Mouse (Mus musculus) heart, adult 18-20 months (tissue): ENCODE data around the gene Abcf1. TPM values are rescaled to one million over a fixed set of nuclear protein-coding genes. Genes with fewer than 3 reads are reported as not detected.

Source experiments
- DNase-seq, 2 experiments: peaks; one replicate each; pipeline ENCODE4 v3.0.0; 2021 to 2022; ENCODE audit warnings: mixed read lengths in 1 of 2
- microRNA-seq, 2 experiments: library from miRNA; unstranded; fragments of <30 nt; microRNA quantifications; one replicate each; pipeline ENCODE4 v1.2.0; 2022
- total RNA-seq, 2 experiments: library from RNA; stranded (reverse); gene quantifications; 2 replicates each; pipeline ENCODE4 v1.2.3; 2021

Gene Abcf1
- total RNA-seq, 2 experiments from 2014 or later, result 67.3 to 68.4 TPM

DNA sequence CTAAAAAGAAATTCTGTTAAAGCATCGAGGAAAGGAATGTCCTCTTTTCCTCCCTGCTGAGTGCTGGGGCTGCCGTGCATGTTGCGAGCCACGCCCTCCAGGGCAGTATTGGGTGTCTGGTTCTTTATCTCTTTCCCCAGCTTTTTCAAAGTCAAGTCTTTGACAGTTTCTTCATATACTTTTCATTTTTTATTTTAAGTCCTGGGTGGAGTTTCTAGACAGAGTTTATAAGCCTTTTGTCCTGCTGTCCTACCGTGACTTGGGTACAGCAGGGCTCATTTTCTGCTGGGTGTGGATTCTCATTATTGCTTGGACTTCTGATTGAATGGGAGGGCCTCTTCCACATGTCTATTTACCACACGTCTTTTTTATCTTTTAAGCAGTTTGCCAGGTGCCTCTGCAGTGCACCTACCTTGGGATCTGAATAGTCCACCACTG, 49.7 kb downstream of the Abcf1 start:
- DNase-seq, result no peak

DNA sequence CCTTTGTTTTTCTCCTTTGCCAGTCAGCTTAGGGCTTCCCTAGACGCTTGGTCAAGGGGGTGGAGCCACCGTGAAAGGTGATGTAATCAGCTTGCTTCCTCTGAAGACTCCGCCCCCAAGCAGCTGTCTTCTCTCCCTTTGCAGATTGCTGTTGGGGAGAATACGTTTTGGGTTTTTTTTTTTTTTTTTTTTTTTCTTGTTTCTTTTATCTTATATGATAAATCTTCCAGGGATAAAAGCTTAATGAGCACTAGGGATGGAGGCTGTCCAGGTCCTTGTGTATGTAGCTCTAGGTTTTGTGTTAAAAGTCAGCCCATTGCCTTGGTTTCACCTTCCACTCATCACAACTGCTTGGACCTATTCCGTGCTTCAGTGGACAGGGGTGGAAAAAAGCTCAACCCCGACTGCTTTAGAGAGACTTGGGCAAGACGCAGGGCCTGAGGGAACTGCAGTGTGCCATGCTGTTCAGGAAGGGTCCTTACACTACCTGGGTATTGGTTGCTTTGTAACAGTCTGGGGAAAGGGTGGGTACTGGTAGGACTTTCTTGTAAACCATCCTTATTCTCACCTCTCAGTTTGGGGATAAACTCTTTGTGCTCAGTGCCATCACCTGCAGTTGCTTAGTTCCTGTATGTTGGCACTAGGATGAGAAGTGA, 50.4 kb downstream of the Abcf1 start:
- peak; percentile 97 to 98 for DNase-seq

DNA sequence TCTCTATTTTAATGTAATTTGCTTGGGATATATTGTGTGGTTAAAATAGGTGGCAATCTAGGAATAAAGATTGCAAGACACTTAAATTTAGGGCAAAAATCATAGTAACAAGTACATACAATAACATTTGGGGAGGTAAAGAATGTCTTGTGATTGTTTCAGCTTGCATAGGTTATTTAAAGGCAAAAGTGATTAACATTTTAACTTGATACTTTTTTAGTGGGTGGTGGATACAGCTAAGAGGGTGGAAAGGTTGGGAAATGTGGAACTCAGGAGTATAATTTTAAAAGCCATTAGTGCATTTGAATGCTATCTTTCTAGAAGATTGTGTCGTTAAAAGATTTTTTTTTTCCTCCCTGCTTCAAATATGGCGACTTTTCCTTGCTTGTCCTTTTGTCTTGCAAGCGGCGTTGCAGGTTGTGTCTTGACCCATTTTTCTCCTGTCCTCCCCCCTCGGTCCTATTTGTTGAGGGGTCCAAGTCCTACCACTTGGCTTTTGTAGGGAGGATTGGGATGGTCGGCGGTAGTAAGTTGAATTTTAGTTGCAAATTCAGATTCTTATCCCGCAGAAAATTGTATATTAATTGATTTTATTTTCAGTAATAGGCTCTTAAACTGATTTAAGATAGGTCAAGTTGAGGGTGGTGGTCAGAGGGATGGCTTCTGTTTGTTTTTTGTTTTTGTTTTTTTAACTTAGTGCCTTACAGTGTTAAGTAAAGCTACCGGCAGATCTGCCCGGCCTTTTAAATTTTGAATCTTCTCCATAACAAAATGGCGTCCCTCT, 51.1 kb downstream of the Abcf1 start:
- DNase-seq, result peak; percentile 55 to 75

DNA sequence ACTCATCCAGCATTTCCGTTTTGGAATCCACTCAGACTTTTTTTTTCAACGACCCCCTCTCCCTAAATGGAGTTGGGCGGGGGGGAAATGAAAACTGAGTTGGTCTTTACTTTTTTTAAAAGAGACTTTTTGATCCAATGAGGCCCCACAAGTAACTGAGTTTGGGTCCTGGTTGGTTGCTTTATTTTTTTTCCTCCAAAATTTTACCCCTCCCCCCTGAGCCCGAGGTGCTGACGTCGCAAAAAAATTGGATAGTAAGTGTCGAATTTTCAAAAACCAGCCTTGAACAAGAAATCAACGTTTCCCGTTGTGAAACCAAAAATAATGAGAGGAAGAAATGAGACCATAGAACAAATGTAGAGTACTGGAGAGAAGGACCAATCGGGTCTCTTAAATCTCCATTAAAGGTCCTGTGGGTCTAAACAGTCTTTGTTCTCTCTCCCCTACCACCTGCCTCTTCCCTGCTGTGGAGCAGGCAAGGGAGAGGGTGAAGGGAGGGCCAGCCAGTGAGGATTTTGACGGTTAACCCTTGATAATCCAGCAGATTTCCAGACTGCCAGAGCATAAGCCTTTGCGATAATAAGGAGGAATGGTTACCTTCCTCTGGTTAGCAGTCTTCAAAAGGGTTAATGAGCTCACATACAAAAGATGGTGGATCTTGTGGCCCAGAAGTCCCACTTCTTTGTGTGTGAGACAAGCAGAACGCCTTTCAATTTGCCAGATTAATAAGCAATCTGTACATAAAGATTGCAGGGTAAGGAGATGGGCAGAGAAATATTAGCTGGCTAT, 51.9 kb downstream of the Abcf1 start:
- peak; percentile 62 to 70 for DNase-seq

DNA sequence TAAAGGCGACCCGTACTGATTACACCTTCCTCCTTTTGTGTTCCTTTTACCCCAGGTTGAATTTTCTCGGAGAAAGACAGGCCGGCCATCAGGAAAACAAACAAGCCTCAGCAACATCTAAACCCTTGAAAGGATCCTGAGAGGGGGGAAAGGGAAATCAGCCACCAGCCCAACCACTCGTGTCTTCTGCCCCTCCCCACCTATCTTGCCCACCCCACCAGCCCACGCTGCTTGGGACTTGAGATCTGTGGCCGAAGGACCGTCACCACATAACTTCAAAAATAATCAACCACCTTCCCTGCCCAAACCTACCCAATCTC, 52.5 kb downstream of the Abcf1 start:
- no peak for DNase-seq

DNA sequence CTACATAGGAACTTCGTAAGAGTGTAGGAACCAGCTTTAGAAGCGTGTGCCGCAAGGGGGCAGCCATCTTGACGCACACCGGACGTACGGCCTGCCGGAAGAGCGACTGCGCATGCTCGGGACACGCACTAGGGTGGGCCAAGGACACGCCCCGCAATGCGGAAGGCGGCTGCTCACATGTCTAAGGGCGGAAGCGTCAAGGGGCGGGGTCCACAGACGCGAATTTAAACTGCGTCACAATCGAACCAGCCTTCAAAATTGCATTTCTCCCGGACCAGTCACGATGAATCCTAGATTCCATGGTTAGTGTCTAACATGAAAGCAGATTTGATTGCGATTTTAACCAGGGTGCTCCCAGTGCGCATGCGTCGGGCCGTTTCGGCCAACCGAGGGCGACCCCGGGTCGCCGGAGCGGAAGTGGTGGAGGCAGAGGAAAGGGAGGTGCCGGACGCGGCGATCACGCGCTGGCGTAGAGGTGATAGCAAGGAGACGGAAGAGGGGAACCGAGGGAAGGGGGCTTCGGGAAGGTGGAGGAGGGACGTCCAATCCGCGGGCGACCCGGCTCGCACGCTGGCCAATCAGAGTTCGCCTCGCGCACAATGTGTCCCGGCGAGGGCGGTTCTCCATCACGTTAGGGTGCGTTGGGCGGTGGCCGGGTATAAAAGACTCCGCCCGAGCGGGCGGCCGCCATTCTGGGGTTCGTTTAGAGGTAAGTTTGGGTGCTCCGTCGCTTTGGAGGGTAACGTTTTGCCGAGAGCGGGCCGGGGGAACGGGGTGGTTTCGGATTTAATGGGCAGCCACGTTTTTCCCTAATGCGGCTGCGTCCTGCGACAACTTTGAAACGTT, 53.0 kb downstream of the Abcf1 start, which contains the start of the genes Mrps18b and Ppp1r10:
Gene Mrps18b (minus strand): TSS at position 93 of the 846 bp plus-strand sequence.
Gene Ppp1r10 (plus strand): TSS at position 138 of the 846 bp plus-strand sequence.
- DNase-seq, result peak; percentile 98 to 100

DNA sequence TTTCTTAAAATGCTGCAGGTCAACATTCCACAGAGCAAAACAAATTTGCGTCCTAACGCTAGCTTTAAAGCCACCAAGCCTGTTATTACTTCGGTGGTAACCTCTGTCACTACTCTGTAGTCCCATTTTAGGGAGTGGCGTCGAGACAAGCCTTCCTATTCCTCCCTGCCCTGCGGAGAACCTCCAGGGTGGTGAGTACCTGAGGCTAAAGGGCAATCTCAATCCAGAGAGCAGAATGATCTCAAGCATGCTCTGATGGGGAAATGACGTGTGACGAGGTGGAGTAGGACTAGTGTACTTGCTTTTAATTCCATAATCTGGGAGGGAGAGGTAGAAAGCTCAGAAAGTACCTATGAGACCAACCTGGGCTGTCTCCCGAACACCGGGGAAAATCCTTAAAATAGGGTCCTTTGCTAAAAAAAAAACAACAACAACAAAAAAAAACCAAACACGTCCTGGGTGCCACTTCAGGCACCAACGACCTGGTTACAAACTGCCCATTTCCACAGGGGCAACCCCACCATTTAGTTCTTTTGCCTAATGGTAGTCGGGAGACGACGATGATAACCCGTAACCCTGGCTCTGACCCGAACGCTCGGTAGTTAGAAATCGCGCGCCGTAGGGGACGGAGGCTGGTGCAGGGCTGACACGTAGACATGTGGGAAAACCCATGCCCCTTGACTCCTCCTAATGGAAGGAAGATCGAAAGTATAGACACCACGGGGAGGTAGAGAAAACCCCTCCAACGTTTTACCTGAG, 53.8 kb downstream of the Abcf1 start:
- no peak for DNase-seq

DNA sequence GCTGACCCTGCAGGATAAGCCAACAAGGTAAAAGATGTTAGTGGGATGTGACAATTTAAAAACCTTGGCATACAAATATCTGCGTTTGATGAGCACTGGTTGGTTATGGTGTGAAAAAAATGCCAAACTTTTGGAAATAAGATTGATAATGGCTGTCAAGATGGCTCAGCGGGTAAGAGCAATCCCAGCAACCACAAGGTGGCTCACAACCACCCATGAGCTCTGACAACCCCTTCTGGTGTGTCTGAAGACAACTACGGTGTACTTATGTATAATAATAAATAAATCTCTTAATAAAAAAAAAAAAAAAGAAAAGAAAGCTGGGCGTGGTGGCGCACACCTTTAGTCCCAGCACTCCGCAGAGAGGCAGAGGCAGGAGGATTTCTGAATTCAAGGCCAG, 54.6 kb downstream of the Abcf1 start:
- DNase-seq, result no peak

DNA sequence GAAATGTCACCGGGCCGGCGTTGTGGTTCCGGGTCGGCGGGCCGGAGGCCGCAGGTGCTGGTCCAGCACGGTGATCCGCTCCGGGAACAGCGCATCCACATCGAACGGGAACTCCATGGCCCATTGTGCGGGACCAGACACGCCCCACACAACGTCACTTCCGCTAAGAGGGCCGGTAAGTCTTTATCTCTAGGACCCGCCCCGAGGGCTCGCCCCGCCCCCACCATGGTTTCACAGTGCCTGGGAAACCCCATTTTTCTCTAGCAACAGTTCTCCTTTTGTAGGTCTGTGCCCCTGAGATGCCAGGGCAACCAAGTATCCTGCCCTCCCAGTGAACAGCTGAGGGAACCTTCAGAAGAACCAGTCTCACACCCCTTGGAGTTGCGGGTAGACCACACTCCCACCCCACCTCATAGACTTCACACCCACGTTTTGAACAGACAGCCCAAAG, 59.6 kb downstream of the Abcf1 start, which contains the start of gene Atat1:
Gene Atat1 (minus strand): TSS at position 157 of the 451 bp plus-strand sequence.
- DNase-seq, result peak; percentile 96 to 97

DNA sequence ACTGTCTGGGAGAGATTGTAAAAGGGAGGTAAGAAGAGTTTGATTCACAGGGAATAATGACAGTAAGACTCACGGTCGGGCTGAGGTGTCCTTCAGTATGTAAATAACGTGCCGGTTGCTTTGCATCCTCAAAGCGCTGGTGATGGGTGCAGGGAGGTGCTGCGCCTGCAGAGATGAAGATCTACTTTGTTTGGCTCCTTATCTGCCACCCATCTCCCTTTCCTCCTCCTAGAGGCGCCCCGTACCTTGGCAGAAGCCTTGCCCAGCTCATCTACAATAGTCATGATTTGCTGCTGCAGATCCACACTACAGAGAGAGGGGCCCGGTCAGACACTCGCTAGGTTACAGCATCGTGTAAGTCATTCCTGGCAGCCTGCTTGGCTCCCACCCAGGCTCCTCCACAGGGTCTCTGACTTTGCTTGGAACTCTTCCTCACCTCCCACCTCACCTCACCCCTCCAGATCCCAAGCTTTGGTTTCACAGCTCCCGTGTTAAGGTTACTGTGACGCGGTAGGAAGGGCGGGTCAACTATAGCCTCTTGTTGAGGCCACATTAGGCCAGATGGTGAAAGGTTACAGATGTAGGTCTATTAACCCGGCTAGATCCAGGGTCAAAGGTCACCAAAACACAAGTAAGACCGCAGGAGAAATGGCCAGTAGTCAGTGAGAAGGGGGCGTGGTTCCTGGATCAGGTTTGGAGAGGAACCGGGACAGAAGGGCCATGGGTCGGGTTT, 60.2 kb downstream of the Abcf1 start:
- no peak for DNase-seq

DNA sequence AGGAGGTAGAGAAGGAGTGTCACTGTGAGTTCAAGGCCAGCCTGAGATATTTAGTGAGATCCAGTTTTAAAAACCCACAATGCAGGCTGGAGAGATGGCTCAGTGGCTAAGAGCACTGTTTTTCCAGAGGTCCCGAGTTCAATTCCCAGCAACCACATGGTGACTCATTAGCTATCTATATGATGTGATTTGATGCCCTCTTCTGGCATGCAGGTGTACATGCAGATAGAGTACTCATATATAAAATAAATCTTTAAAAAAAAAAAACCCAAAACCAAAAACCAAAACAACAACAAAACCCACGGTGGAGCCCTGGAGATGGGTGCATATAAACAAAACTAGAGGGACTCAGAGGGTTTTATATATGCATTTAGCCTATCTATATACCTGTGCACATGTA, 62.0 kb downstream of the Abcf1 start:
- DNase-seq, result no peak

Small RNAs within 50 kb of the gene (microRNA-seq; reads per million reads assigned to microRNA genes)
- gene Mir1894, result 0 reads per million in 2 experiments
- 30.3 to 55.9 reads per million in 2 experiments for gene Mir877

Other genes with a start within 250 kb of the Abcf1 start
- 10 to 100 TPM; 20.2 to 25.6 TPM for gene Ier3, start 148.1 kb downstream of the Abcf1 start, total RNA-seq
- 100 to 1,000 TPM; 146 to 154 TPM for gene Flot1, start 146.5 kb downstream of the Abcf1 start, total RNA-seq
- gene Tubb5, start 131.5 kb downstream of the Abcf1 start, total RNA-seq, result 10 to 100 TPM; 89.4 to 92.2 TPM
- gene Mdc1, start 128.2 kb downstream of the Abcf1 start, total RNA-seq, result 10 to 100 TPM; 13.3 to 17.8 TPM
- gene Nrm, start 108.4 kb downstream of the Abcf1 start, total RNA-seq, result 1 to 10 TPM; 1.8 to 2.5 TPM
- 10 to 100 TPM; 15.5 to 15.7 TPM for gene Ppp1r18, start 104.2 kb downstream of the Abcf1 start, total RNA-seq
- gene Dhx16, start 89.9 kb downstream of the Abcf1 start, total RNA-seq, result 10 to 100 TPM; 18.3 to 20.4 TPM
- 100 to 1,000 TPM; 101 to 105 TPM for gene 2310061I04Rik, start 72.3 kb downstream of the Abcf1 start, total RNA-seq
- 1 to 10 TPM; 5.9 to 6.5 TPM for gene Atat1, start 59.7 kb downstream of the Abcf1 start, total RNA-seq
- gene Mrps18b, start 53.4 kb downstream of the Abcf1 start, total RNA-seq, result 10 to 100 TPM; 52.1 to 64.7 TPM
- 10 to 100 TPM; 22.4 to 28.8 TPM for gene Ppp1r10, start 53.3 kb downstream of the Abcf1 start, total RNA-seq
- gene Gnl1, start 10.1 kb upstream of the Abcf1 start, total RNA-seq, result 10 to 100 TPM; 32.0 to 34.7 TPM
- 1 to 10 TPM; 3.3 to 3.4 TPM for gene Prr3, start 10.5 kb upstream of the Abcf1 start, total RNA-seq
- gene H2-T24, start 50.8 kb upstream of the Abcf1 start, total RNA-seq, result 1 to 10 TPM; 6.5 to 6.7 TPM
- 10 to 100 TPM; 31.7 to 56.7 TPM for gene H2-T23, start 63.1 kb upstream of the Abcf1 start, total RNA-seq
- gene H2-T22, start 73.0 kb upstream of the Abcf1 start, total RNA-seq, result 10 to 100 TPM; 15.0 to 23.6 TPM
- gene Gm6034, start 73.2 kb upstream of the Abcf1 start, total RNA-seq, result not detected
- gene Gm11127, start 88.6 kb upstream of the Abcf1 start, total RNA-seq, result 10 to 100 TPM in 1 of 2 experiments, 1 to 10 TPM in 1; 5.4 to 10.0 TPM
- under 1 TPM; 0.27 to 0.28 TPM for gene Gm19684, start 151.9 kb upstream of the Abcf1 start, total RNA-seq
- gene Gm7030, start 159.7 kb upstream of the Abcf1 start, total RNA-seq, result under 1 TPM in 1 of 2 experiments, not detected in 1; 0.55 TPM
- not detected for gene Gm8909, start 198.8 kb upstream of the Abcf1 start, total RNA-seq
- gene H2-T3, start 220.5 kb upstream of the Abcf1 start, total RNA-seq, result not detected